Comparison of ENCODE assay signal across 11 mouse cellular contexts in the genomic region with DNA sequence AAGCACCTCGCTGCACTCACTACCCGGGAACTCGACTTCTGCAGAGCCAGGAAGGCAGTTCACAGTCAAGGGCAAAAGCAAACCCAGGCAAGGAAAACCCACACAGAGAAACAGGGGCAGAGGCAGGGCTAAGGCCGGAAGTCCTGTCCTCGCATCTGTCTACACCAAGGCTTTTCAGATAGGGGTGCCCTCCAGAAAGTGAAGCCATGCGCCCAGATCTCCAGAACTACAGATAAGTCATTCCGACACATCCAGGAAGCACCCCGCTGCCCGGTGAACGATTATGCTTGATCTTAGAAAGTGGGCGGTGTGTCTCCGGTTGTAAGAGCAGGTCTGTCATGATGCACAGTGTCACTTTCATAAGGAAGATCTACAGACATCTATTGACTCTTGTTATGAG.
DNase-seq lines count a peak whose midpoint lies in the region; ATAC-seq and TF ChIP-seq lines count a peak whose summit lies in the region.
"Had no signal": no experiment of that assay in that cellular context is flagged by ENCODE, and none has a peak within 500 bp of the region (broad histone marks: within the 10 kb centered on the region; RNA-seq: fewer than 3 reads in every experiment).

No protein-coding gene starts in this region.

- peak overlapping the region; percentile 65 to 80 for H3K27ac ChIP-seq in heart, embryonic 14.5 days (replicated peaks in 1 of 2; ENCODE audit: control insufficient read depth in 1 of 2, insufficient read depth in 1 of 2, low read depth in 2 of 2, low read length in 2 of 2)
- no peak overlapping the region for H3K27ac ChIP-seq in forebrain, postnatal 0 days (ENCODE audit: low read depth, low read length)
- H3K27ac ChIP-seq in stomach, postnatal 0 days (replicated peaks): no peak overlapping the region
- H3K27ac ChIP-seq: macrophage had no signal

- H3K4me3 ChIP-seq in heart, embryonic 14.5 days (ENCODE audit: control insufficient read depth in 1 of 2, insufficient read depth in 1 of 2, low read depth in 1 of 2, low read length in 2 of 2): peak overlapping the region; percentile 26 to 52
- peak overlapping the region; percentile 53 for H3K4me3 ChIP-seq in forebrain, postnatal 0 days (ENCODE audit: low read depth, low read length)
- no peak overlapping the region for H3K4me3 ChIP-seq in stomach, postnatal 0 days (ENCODE audit: low read depth, low read length)
- H3K4me3 ChIP-seq: erythroblast, embryonic 14.5 days had no signal

- no peak for DNase-seq in heart, postnatal 36 days
- DNase-seq in right cerebral cortex, postnatal 25 days: peak; percentile 34
- no peak for DNase-seq in right cerebral cortex, postnatal 14 days
- DNase-seq in forebrain, postnatal 0 days: no peak
- DNase-seq in stomach, postnatal 0 days (ENCODE audit: low spot score): peak; percentile 19
- DNase-seq in kidney, adult 11 months: no peak
- no peak for DNase-seq in gastrocnemius, postnatal 4 days (ENCODE audit: low spot score in 2 of 2)

- no peak for TF ChIP-seq CTCF in forebrain, postnatal 0 days (IDR thresholded peaks at IDR 0.05; ENCODE audit: low read depth)
- no peak for TF ChIP-seq CTCF in stomach, postnatal 0 days (IDR thresholded peaks at IDR 0.05; ENCODE audit: low read depth)

- no peaks in the 10 kb centered on the region for H3K9me3 ChIP-seq in heart, embryonic 14.5 days (ENCODE audit: control insufficient read depth, low read length)
- no peaks in the 10 kb centered on the region for H3K9me3 ChIP-seq in forebrain, postnatal 0 days (ENCODE audit: low read length)
- H3K9me3 ChIP-seq in stomach, postnatal 0 days (ENCODE audit: control insufficient read depth, low read length): no peaks in the 10 kb centered on the region

- TF ChIP-seq EP300 in stomach, postnatal 0 days (optimal IDR thresholded peaks at IDR 0.05): no peak

- H3K4me2 ChIP-seq in heart, embryonic 14.5 days (ENCODE audit: low read length): peak overlapping the region; percentile 87
- peak overlapping the region; percentile 68 for H3K4me2 ChIP-seq in forebrain, postnatal 0 days (ENCODE audit: low read depth)
- peak overlapping the region; percentile 71; the same call in 1 of the 2 replicates for H3K4me2 ChIP-seq in stomach, postnatal 0 days (replicated peaks; ENCODE audit: low read depth)

- ATAC-seq in heart, embryonic 14.5 days (ENCODE audit: insufficient number of reproducible peaks, insufficient read depth, low FRiP score, low read depth): 0 out of 2 replicates have a peak, but pooled peaks have one; percentile 35
- ATAC-seq in forebrain, postnatal 0 days: no peak
- ATAC-seq in stomach, postnatal 0 days (ENCODE audit: low FRiP score, low TSS enrichment): no peak
- ATAC-seq: Patski had no signal

- WGBS in heart, embryonic 14.5 days: 24% methylated on average over 12 of the region's 12 CpGs
- 84% methylated on average over 12 of the region's 12 CpGs for WGBS in forebrain, postnatal 0 days
- WGBS in stomach, postnatal 0 days: 69% methylated on average over 12 of the region's 12 CpGs

- H3K27me3 ChIP-seq in heart, embryonic 14.5 days (ENCODE audit: control insufficient read depth, insufficient read depth, low read length): no peaks in the 10 kb centered on the region
- H3K27me3 ChIP-seq in forebrain, postnatal 0 days (ENCODE audit: insufficient read depth, low read length): no peaks in the 10 kb centered on the region
- H3K27me3 ChIP-seq in stomach, postnatal 0 days (ENCODE audit: control insufficient read depth, insufficient read depth, low read length): no peaks in the 10 kb centered on the region
- H3K27me3 ChIP-seq: Patski had no signal

- H3K36me3 ChIP-seq in heart, embryonic 14.5 days (ENCODE audit: control insufficient read depth, insufficient read depth, low read length): no peaks in the 10 kb centered on the region
- H3K36me3 ChIP-seq in forebrain, postnatal 0 days (ENCODE audit: insufficient read depth): no peaks in the 10 kb centered on the region
- no peaks in the 10 kb centered on the region for H3K36me3 ChIP-seq in stomach, postnatal 0 days (ENCODE audit: control insufficient read depth, insufficient read depth, low read length)

- H3K4me1 ChIP-seq in heart, embryonic 14.5 days (ENCODE audit: control insufficient read depth in 2 of 2, insufficient read depth in 2 of 2, low read length in 2 of 2): peaks cover 13 to 29% of the 10 kb centered on the region in 2 experiments
- peaks cover 11% of the 10 kb centered on the region; the same call in 1 of the 2 replicates for H3K4me1 ChIP-seq in forebrain, postnatal 0 days (ENCODE audit: insufficient read depth)
- no peaks in the 10 kb centered on the region for H3K4me1 ChIP-seq in stomach, postnatal 0 days (replicated peaks; ENCODE audit: control insufficient read depth, insufficient read depth)

- H3K9ac ChIP-seq in heart, embryonic 14.5 days (ENCODE audit: low read length): peak overlapping the region; percentile 56
- H3K9ac ChIP-seq in forebrain, postnatal 0 days: peak overlapping the region; percentile 28; the same call in 1 of the 2 replicates
- H3K9ac ChIP-seq in stomach, postnatal 0 days (ENCODE audit: low read length): no peak overlapping the region

- intact Hi-C loops in heart, postnatal 36 days (cut with DNase I): no loop called here

Comparison
In these comparisons a context has a peak if more than half of its experiments do, and no peak if none do; other contexts are left out.
1. DNase-seq: peak in right cerebral cortex, postnatal 25 days (single experiment) and stomach, postnatal 0 days (single experiment); none in heart, postnatal 36 days (0 of 2), right cerebral cortex, postnatal 14 days (single experiment), forebrain, postnatal 0 days (single experiment), kidney, adult 11 months (single experiment) and gastrocnemius, postnatal 4 days (0 of 2).
2. H3K27ac ChIP-seq: peak in heart, embryonic 14.5 days (2 of 2); none in forebrain, postnatal 0 days (single experiment) and stomach, postnatal 0 days (single experiment).
3. Peak in every context shown above with its lines, with median percentiles within 50 percentile points of each other: H3K4me2 ChIP-seq.